Mouse (Mus musculus): ENCODE measurements around the gene Rab10. TPM values are rescaled to one million over a fixed set of nuclear protein-coding genes. Genes with fewer than 3 reads are reported as not detected.
A peak's percentile ranks its signal among the peaks of the same experiment; 100 is the strongest.

Rab10 gene
- 100 to 1,000 TPM; 239 to 279 TPM for total RNA-seq (2021)
- long read RNA-seq, experiment 1, transcript Rab10-201 (6 exons, 3,513 nt) = major isoform, 270 of 306 reads
- long read RNA-seq, experiment 1, partial matches to known transcripts = 6 of 306 reads
- long read RNA-seq, experiment 1, other reads (novel, unspliced or antisense) = 30 of 306 reads
- long read RNA-seq, experiment 2, transcript Rab10-201 (6 exons, 3,513 nt) = major isoform, 248 of 291 reads
- long read RNA-seq, experiment 2, partial matches to known transcripts = 10 of 291 reads
- long read RNA-seq, experiment 2, other reads (novel, unspliced or antisense) = 33 of 291 reads

DNA sequence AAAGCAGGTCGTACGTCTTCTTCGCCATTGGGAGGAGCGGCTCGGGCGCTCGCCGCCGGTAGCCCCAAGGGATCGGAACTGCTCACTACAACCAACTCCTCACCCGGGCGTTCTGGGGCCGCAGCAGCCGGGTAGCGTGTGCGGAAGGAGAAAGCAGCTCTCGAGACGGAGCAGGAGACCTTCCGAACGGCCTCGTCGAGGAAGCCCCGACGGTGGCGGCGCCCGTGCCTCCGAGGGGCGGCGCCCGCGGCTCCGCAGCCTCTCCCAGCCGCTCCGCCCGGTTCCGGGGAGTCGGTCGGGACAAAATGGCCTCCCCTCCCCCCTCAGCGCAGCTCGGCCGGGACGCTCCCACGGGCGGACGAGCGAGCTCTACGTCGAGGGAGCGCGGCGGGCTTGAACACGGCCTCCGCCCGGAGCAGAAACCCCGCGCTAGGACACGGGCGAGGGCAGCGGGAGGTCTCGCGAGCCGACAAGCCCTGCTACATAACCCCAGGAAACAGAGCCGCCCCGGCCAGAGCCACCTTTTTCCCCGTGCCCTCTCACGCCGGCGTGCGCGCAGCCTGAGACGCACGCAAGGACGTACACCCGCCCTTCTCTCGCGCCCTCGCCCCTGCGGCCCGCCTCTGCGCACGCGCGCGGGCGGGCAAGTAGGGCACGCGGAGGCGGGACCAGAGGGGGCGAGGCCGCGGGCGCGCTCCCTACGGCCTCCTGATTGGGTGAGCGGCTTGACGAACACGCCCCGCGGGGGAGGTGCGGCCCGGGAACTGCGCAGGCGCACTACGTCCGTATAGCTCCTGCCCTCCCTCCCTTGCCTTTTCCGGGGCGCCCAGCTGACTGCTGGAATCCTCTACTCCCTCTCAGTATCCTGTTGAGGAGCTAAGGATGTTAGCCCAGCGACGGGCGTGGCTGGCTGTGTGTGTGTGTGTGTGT lies at the start of gene Rab10:
Gene Rab10, minus strand, starts transcription at position 579 of the 930 bp plus-strand sequence.
- peak; percentile 98 to 99 for DNase-seq
- intact Hi-C loops (cut with DNase I) = loop anchor here (5.0 kb wide), 3 partner anchors 42 to 72 kb away; no protein-coding TSS in a partner anchor

DNA sequence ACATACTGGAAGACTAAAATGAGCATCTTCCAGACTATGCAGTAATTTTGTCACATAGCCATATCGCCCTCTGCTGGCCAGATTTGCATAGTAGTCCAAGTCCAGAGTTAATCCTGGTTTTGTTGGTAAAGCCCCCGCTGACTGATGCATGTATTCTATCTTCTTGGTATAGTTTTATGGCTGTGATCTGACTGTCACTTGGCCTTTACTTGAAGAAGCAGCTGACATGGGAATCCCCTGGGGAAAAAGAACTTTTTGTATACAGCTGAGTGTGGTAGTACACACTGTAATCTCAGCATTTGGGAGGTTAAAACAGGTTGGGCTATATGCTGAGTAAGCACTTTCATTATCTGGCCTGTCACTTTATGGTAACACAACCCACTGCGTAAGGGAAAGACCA lies 49.5 kb upstream of the Rab10 start:
- intact Hi-C loops (cut with DNase I) = no loop called here
- DNase-seq = peak; percentile 64 to 77

DNA sequence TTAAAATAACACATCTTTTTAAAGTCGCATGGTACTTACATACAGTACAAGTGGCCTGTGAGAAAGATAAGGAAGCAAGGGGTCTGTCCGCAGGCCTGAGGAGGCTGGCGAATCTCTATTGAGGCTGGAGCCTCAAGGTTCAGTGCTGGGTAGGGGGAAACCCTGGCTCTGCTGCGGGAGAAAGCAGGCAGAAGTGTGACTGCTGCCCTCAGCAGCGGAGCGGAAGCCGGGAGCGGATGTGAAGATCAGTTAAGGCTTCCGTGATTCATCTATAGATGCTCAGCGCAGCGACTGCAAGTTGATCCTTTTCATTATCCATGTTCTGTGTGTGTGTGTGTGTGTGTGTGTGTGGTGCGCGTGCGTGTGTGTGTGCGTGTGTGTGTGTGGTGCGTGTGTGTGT lies 47.1 kb upstream of the Rab10 start:
- DNase-seq = no peak
- intact Hi-C loops (cut with DNase I) = no loop called here

DNA sequence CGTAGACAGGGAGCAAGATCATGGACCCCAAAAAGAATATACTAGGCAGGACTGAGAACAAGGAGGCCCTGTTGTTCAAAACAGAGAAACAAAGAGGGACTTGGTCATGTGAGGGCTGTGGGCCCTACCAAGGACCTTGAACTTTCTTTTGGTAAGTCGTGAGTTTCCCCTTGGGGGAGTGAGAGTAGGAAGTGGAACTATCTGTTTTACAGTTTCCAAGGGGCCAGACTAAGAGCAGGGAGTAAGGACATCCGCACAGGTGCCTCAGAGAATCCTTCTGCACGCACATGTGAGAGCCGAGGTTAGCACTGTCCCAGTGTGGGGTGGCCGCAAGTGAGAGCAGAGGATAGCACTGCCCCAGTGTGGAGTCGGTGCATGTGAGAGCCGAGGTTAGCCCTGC lies 45.3 kb upstream of the Rab10 start:
- intact Hi-C loops (cut with DNase I) = no loop called here
- no peak for DNase-seq

DNA sequence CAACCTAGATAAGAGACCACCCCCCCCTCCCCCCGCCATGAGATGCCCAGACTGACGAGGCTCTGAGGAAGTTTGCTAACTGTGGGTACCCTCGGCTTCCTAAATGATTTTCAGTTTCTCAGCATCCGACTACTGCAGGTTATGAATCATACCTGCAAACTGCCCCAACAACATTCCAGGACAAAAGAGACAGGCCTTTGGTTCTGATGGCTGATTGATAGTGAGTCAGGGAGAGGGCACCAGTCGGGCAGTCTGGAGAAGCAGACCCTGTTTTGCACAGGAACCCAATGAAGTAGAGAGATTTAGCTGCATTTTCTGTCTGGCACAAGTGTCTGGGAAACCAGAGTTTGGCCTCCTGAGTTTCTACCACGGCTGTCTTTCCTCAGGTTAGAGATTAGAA lies 42.4 kb upstream of the Rab10 start:
- intact Hi-C loops (cut with DNase I) = loop anchor here (5.0 kb wide), 1 partner anchor 45 kb away; the partner anchor contains the start of gene Rab10
- DNase-seq = no peak

DNA sequence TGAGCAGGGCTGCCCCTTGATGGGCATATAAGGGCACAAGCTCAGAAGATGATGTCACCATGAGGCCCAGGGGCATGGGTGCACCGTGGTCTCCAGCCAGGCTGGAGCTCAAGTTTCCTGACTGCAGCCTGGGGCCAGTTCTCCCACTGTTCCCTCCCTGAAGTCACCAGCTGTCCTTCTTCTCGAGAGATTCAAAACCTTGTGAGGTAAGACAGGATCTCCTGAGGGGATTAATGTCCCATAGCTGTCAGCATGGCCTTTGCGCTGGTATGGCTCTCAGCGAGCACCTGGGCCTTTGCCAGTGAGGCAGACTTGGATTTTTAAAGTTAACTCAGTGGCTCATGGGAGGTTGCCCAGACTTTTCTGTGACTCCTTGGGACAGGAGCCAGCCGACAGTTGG lies 40.4 kb upstream of the Rab10 start:
- DNase-seq = peak; percentile 51 to 65
- intact Hi-C loops (cut with DNase I) = loop anchor here (5.0 kb wide), 1 partner anchor 43 kb away; the partner anchor contains the start of gene Rab10

DNA sequence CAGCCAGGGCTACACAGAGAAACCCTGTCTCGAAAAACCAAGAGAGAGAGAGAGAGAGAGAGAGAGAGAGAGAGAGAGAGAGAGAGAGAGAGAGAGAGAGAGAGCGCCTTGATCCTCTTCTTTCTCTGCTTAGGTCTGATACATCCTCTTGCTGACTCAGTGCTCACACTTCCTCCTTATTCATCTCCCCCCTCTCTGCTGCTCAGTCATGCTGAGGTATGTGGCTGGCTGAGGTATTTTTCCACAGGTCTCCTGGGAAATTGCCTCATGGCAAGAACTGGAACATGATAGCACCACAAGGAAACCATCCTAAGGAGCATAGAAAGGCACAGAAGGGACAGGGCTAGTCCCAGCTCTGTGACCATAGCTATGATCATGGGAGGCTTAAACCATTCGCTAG lies 39.6 kb upstream of the Rab10 start:
- intact Hi-C loops (cut with DNase I) = no loop called here
- DNase-seq = no peak

DNA sequence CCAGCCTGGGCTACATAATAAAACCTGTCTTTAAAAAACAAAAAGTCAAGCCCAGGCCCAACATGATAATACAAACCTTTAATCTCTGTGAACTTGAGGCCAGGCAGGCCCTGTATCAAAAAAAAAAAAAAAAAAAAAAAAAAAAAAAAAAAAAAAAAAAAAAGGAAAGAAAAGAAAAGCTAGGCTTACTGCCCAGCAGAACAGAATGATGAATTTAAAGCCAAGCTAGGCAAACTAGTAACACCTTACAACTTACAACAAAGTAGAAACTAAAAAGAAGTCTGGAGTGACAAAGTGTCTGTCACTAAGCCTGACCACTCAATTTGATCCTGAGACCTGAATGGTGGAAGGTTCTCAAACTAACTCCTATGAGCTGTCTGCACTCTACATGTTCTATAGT lies 37.9 kb upstream of the Rab10 start:
- no peak for DNase-seq
- intact Hi-C loops (cut with DNase I) = no loop called here

DNA sequence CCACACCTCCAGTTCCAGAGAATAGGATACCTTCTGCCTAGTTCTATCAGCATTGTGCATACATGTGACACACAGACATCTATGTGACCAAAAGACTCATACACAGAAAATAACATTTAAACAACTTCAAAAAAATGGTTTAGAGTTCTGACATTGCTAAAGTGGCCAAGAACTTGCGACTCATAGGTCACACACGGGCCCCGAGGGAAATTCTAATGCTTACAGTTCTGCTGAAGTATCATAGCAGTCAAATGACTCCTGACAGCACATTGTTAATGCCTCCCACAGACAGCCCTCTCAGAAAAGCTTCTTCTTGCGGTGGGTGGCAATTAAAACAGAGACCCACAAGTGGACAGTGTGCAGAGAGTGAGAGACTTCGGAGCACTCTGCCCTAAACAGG lies 35.3 kb upstream of the Rab10 start:
- DNase-seq = no peak
- intact Hi-C loops (cut with DNase I) = no loop called here

DNA sequence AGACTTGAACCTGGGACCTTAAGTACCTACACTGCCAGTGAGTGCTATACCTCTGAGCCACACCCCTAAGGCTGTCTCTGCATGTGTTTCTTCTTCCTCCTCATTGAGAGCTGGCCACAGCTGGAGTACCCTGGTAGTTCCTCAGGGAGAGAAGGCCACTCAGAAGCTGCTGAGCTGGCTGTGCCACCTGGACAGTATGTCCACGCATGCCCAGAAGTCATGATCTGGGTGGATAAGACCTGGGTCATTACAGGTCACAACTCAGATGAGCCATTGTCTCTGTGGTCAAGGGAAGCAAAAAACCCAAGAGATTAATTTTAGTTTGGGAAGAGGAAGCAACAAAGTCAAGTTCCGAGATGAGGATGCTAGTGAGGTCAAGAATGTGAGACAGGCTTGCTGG lies 34.4 kb upstream of the Rab10 start:
- intact Hi-C loops (cut with DNase I) = no loop called here

DNA sequence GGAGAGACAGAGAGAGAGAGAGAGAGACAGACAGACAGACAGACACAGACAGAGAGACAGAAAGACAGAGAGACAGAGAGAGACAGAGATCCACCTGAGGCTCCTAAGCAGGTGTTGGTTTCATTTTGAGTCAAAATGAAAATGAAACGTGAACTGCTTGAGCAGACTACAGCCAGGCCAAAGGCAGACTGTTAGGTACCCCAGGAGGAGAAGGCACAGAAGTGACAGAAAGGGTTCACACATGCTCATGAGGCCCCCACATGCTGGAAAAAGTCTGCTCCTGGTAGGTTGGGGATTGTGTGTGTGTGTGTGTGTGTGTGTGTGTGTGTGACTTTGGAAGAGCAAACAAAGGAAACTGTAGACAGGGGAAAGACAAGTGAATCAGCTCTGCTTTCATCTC lies 29.2 kb upstream of the Rab10 start:
- no peak for DNase-seq
- intact Hi-C loops (cut with DNase I) = no loop called here

More for the DNA sequence above, 34.4 kb upstream of the Rab10 start:
- no peak for DNase-seq

DNA sequence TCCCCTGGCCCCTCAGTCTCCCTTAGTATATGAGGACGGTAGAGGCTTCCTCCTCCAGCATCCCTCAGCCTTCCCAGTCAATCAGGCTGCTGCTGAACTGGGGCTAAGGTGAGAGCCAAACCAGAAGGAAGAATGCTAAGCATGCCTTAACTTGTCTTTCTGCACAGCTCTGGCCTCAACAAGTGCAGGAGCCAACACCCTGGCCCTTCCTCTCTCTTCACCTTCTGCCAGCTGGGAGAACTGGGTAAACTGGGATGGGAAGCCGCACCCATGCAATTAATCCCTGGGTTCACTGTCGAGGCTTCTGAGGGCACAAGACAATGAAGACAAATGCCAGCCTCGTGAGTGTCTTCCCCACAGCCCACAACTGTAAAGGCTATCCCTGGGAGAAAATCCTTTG lies 19.9 kb upstream of the Rab10 start:
- intact Hi-C loops (cut with DNase I) = no loop called here

DNA sequence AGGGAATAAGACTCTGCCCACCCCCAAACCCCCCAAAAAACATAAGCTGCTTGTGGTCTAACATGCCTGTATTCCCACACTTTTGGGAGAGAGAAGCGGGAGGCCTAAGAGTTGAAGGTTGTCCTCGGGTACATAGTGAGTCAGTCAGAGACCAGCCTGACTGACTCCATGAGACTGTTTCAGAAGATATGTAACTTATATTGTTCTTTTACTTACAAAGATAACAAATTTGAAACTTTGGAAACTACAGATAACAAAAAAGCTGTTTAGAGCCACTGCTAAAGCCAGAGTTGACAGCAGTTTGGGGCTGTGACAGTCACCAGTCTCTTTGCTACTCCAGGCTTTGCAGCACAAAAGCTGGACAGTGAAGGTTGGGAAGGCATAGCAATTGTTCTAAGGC lies 15.5 kb upstream of the Rab10 start:
- intact Hi-C loops (cut with DNase I) = no loop called here
- no peak for DNase-seq

More for the DNA sequence above, 19.9 kb upstream of the Rab10 start:
- no peak for DNase-seq

DNA sequence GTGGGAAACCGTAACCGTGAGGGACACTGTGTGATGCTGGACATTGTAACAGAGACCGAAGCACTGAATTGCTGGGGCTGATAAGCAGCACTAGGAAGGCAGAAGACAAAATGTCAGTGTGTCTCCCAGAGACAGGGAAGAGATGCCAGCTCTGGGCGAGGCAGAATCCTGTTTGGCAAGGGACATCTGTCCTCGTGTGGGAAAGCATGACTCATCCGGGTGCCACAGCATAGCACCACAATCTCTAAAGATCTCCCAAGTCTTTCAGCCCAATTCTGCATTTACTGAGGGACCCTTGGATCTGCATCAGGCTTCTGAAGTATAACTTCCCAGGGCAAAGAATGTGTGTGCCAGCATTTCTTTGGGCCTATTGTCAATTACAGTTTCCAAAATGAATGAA lies 13.5 kb upstream of the Rab10 start:
- peak; percentile 21 to 41 for DNase-seq
- intact Hi-C loops (cut with DNase I) = no loop called here

DNA sequence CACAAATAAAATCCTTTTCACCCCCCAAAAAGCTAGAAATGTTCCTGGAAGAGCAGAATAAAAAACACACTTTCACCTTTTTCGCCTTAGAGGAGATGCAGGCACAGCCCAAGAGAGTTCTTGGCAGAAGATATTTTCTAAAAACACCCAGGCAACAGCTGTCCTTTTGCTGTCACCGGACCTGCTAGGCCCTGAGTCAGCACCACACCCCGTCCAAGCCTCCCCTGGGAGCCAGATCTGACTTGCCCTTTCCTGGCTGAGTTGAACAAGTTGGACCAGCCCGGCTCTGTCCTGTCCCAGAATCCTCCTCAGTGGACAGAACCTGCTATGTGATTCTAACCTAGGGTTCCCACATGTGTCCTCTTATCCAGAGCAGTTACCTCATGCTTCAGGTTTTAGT lies 9.6 kb upstream of the Rab10 start:
- DNase-seq = peak; percentile 64 to 80
- intact Hi-C loops (cut with DNase I) = no loop called here

DNA sequence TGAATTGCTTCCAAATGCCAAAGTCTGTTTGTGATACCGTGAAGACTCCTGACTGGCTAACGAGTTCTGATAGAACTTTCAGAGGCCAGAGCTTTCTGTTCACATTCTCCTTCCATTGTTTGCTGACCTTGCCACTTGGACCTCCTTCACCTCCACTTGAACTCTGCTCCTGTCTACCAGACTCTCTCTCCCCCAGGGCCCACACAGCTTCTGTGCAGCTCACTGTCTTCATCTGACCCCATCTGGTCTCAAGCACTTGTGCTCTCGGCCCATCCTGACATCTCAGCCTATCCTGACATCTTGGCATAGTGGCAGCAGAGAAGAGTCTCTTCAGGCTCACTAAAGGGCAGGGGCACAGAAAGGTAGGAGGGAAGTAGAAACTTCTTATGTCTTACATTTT lies 7.2 kb upstream of the Rab10 start:
- intact Hi-C loops (cut with DNase I) = no loop called here
- no peak for DNase-seq

DNA sequence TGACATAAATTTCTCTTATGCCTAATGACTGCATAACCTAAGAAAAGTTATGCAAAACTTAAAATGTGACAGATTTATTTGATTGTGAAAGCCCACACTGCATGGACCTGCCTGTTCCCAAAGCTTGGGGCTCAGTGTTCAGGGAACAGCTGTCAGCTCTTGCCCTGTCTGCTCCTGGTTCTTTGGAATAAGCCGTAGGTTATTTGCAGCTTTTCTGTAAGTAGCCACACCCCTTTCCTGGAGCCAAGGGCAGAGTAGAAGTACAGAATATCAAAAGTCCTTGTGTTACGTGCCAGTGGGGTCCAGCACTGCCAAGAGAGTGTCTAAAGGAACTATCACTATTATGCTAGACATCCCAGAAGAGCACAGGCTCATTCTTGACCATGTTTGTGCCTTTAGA lies 6.3 kb upstream of the Rab10 start:
- intact Hi-C loops (cut with DNase I) = no loop called here
- peak; percentile 26 to 45 for DNase-seq

DNA sequence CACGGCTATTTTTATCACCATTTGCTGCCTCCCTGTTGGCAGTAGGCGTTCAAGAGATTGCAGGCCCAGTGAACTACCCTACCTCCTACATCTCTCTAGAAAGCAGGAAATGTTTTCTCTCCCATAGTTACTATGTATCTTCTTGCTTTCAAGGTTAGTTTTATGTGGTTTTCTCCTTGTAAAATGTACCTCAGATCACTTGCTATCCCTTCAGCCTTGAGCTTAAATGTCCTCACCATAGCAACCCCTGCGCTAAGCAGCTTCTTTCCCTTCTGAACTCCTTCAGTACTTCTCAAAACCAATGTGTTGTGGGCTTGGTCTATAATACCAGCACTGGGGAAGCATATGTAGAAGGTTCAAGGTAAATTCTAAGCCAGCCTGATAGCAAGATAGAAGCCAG lies 3.1 kb upstream of the Rab10 start:
- intact Hi-C loops (cut with DNase I) = no loop called here
- DNase-seq = no peak

DNA sequence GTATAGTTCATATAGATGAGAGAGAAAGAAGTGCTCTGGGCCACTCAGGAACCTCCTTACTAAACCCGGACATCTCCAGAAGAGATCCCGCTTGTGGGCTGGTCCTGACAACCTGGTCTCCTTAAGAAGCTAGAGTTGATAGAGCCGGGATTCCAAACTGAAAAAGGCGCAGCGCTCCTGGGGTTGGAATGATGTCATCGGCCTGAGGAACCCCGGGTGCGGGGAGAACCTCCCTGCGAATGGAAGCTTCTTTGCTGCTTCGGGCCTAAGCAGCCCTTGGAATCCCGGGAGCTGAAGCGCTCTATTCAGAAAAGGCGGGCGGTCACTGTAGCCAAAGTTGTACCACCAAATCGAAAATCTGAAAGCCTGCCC lies 538 bp upstream of the Rab10 start:
- intact Hi-C loops (cut with DNase I) = no loop called here
- no peak for DNase-seq

DNA sequence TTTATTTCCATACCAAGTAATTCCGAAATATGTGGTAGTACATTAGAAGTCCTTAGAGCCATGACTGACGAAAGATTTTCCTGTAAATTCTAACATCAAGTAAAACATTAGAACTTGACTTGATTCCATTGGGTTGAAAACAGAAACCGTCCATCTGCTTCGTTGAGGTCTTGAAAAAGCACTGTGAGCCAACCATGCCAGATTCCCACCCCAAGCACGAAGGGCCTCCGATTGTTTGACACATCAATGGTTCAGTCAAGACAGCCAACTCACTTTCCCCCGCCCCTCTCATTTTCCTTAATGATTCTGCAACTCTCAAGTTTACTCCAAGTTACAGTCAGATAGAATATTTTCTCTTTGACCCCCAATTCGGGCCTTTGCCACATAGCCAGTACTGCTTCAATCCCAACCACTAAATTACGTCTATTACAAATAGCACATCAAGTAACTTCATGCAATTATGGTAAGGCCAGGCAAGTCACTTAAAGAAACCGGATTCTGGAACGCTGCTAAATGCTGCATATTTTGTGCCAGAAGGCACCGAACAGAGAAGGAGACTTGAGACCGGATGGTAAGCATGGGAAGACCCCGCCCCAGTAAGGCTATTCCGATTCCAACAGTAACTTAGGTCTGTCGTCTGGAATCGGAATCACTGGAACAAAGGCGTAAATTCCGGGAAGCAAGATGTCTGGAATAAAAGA lies 1.1 kb downstream of the Rab10 start:
- DNase-seq = no peak
- intact Hi-C loops (cut with DNase I) = loop anchor here (5.0 kb wide), 3 partner anchors 41 to 71 kb away; no protein-coding TSS in a partner anchor

DNA sequence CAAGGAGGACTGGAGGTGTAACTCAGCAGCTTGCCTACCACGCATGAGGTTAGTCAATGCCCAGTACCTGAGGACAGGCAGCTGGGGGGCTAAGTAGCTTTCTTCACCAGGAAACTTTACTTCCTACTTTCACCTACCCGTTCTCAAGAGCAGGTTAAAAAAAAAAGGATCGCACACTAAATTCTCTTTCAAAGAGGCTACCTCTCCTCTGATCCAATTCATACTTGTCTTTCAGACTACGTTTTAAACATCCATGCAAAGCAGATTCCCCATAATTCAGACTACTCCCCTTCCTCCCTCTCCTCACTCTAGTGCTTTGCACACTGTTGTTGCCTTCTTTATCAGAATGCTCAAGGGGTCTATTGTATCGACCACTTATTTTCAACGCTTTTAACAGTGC lies 2.2 kb downstream of the Rab10 start:
- intact Hi-C loops (cut with DNase I) = loop anchor here (5.0 kb wide), 3 partner anchors 40 to 70 kb away; no protein-coding TSS in a partner anchor
- DNase-seq = no peak
